Mouse (Mus musculus) embryonic facial prominence, embryonic 14.5 days (tissue): Measurements from ENCODE around the gene Sumo3. TPM values are rescaled to one million over a fixed set of nuclear protein-coding genes. Genes with fewer than 3 reads are reported as not detected.
A peak's percentile ranks its signal among the peaks of the same experiment; 100 is the strongest.

Experiments used
- ATAC-seq: fragments of 200-750 bp; cut with Nextera tagmentation; 2 replicates; pipeline ENCODE4 v1.8.0; 2017; ENCODE audit warnings: low read depth, moderate number of reproducible peaks, moderate TSS enrichment
- DNase-seq: peaks from one replicate; pipeline ENCODE4 v3.0.0-alpha.2; 2015; ENCODE audit warnings: low spot score
- H3K27ac ChIP-seq: fragments of 300-500 bp; sonication (generic); replicated peaks from 2 replicates; pipeline ENCODE4 v1.5.1; 2014; ENCODE audit warnings: low read depth, mild to moderate bottlenecking, low read length, moderate library complexity
- H3K27me3 ChIP-seq: fragments of 300-500 bp; sonication (generic); replicated peaks from 2 replicates; pipeline ENCODE4 v1.6.1; 2014; ENCODE audit warnings: low read length; ENCODE audit not compliant: control insufficient read depth, insufficient read depth
- H3K36me3 ChIP-seq: fragments of 300-500 bp; sonication (generic); 2 replicates; pipeline ENCODE4 v1.6.1; 2014; ENCODE audit warnings: low read length, mixed read lengths; ENCODE audit not compliant: control insufficient read depth, insufficient read depth
- H3K4me1 ChIP-seq: fragments of 300-500 bp; sonication (generic); 2 replicates; pipeline ENCODE4 v1.6.1; 2014; ENCODE audit warnings: antibody characterized with exemption, low read length; ENCODE audit not compliant: control insufficient read depth, insufficient read depth
- H3K4me2 ChIP-seq: fragments of 300-500 bp; sonication (generic); 2 replicates; pipeline ENCODE4 v1.6.1; 2014; ENCODE audit warnings: low read depth, mild to moderate bottlenecking, low read length, moderate library complexity, mixed read lengths
- H3K4me3 ChIP-seq: fragments of 300-500 bp; sonication (generic); 2 replicates; pipeline ENCODE4 v1.5.1; 2014; ENCODE audit warnings: low read depth, mild to moderate bottlenecking, low read length
- H3K9ac ChIP-seq: fragments of 300-500 bp; sonication (generic); 2 replicates; pipeline ENCODE4 v1.6.1; 2014; ENCODE audit warnings: low read depth, mild to moderate bottlenecking, low read length, moderate library complexity, mixed read lengths
- H3K9me3 ChIP-seq: fragments of 300-500 bp; sonication (generic); 2 replicates; pipeline ENCODE4 v1.6.1; 2016; ENCODE audit warnings: low read length; ENCODE audit not compliant: control insufficient read depth
- WGBS: fragments of 180-500 bp; shearing (Covaris S2); extraction: QIAGEN DNeasy Blood & Tissue Kit; methylation state at CpG from one replicate; pipeline ENCODE4 v1.1.7; 2014; 5-methylcytosine and 5-hydroxymethylcytosine counted together
- polyA plus RNA-seq: library from polyadenylated mRNA; unstranded; fragments of >200 nt; fragmentation: Nextera tagmentation; extraction: Ambion mirVana; gene quantifications from 2 replicates; pipeline ENCODE4 v1.2.1, GENCODE M21; 2014

Sumo3 gene
- polyA plus RNA-seq, 1 experiment from 2014 or later, result 261 TPM

- no peaks in the 10 kb centered on the region for H3K27me3 ChIP-seq
- no peak overlapping the region for H3K4me3 ChIP-seq
- H3K9ac ChIP-seq, result no peak overlapping the region
- H3K4me2 ChIP-seq, result no peak overlapping the region
- DNase-seq (peak; percentile 39), ATAC-seq (peak; percentile 65; the same call in 1 of the 2 replicates)
- H3K36me3 ChIP-seq, result no peaks in the 10 kb centered on the region
- no peaks in the 10 kb centered on the region for H3K9me3 ChIP-seq
- H3K27ac ChIP-seq, result no peak overlapping the region; the same call in 1 of the 2 replicates
- H3K4me1 ChIP-seq, result no peaks in the 10 kb centered on the region
- WGBS, result 29% methylated on average over 6 of the region's 6 CpGs
These were observed 35.8 kb upstream of the Sumo3 start for GRCm38 (mm10) chr10:77569973-77570658.

DNA sequence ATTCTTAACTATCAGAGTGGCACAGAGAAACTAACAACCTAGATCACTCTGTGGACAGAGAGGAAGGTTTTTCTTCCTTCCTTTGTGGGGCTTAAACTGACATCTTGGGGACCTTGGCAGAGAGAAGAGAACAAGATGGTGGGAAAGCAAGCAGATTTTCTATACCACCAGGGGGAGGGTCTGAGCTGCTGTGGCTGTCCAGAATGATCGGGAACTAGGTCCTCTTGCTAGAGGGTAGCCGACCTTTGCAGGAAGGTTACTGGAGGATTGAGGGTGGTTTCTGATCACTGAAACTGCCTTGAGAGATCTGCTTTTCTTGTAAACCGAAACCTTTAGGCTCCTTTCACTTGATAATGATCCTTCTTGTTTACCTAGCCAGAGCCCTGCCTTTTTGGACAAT lies 33.7 kb upstream of the Sumo3 start:
- H3K27ac ChIP-seq, result no peak overlapping the region
- WGBS, result 19% methylated on average over 3 of the region's 3 CpGs
- H3K27me3 ChIP-seq, result no peaks in the 10 kb centered on the region
- ATAC-seq, result no peak
- H3K4me3 ChIP-seq, result no peak overlapping the region
- H3K4me1 ChIP-seq, result no peaks in the 10 kb centered on the region
- H3K36me3 ChIP-seq, result no peaks in the 10 kb centered on the region
- no peaks in the 10 kb centered on the region for H3K9me3 ChIP-seq
- no peak overlapping the region for H3K4me2 ChIP-seq
- no peak for DNase-seq
- no peak overlapping the region for H3K9ac ChIP-seq

DNA sequence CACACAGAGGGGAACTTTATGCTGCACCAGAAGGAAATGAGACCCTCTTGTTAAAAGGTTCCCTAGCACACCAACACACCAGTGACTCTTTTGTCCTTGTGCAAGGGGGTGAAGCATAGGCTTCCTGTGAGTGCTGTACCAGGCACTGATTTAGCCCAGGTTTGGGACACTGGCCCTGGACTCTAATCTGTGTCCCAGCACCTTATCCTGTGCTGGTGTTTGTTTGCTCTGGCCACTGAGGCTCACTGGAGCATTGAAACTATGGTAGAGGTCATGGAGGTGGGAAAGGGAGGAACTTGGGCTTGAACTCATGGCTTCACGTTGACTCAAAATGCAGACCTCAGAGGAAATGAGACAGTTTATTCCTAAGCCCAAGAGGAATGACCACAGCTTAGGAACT lies 32.7 kb upstream of the Sumo3 start:
- Histone ChIP-seq H3K9ac (no peak overlapping the region), H3K4me2 (no peak overlapping the region), H3K4me3 (no peak overlapping the region), H3K27ac (no peak overlapping the region), H3K36me3 (no peaks in the 10 kb centered on the region), H3K4me1 (no peaks in the 10 kb centered on the region), H3K9me3 (no peaks in the 10 kb centered on the region), H3K27me3 (no peaks in the 10 kb centered on the region)
- no peak for ATAC-seq
- 68% methylated on average over 1 of the region's 1 CpGs for WGBS
- no peak for DNase-seq

GRCm38 (mm10) chr10:77580027-77580920 lies 25.6 kb upstream of the Sumo3 start:
- Histone ChIP-seq H3K4me2 (no peak overlapping the region), H3K36me3 (no peaks in the 10 kb centered on the region), H3K27me3 (no peaks in the 10 kb centered on the region), H3K4me1 (peaks cover 17% of the 10 kb centered on the region), H3K9ac (no peak overlapping the region), H3K9me3 (no peaks in the 10 kb centered on the region), H3K27ac (no peak overlapping the region), H3K4me3 (no peak overlapping the region)
- 52% methylated on average over 10 of the region's 10 CpGs for WGBS
- no peak for ATAC-seq
- no peak for DNase-seq

DNA sequence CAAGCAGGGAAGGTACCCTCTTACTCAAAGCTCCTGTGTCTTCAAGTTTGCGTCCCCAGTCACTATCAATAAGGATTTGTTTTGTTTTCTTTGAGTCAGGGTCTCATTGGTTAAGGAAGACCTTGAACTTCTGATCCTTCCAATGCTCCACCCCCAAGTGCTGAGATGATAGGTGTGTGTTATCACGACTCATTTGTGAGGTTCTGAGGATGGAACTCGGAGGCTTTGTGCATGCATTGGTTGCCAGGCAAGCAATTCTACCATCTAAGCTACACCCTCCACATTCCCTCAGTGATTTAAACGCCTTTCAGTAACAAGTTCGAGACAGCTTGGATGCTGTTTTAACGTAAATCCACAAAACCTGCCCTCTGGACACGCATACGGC lies 24.9 kb upstream of the Sumo3 start:
- Histone ChIP-seq H3K4me1 (peaks cover 17% of the 10 kb centered on the region), H3K4me2 (peak overlapping the region; percentile 83), H3K27me3 (no peaks in the 10 kb centered on the region), H3K27ac (peak overlapping the region; percentile 49), H3K36me3 (peaks cover 3% of the 10 kb centered on the region; the same call in 1 of the 2 replicates), H3K9ac (peak overlapping the region; percentile 81), H3K4me3 (peak overlapping the region; percentile 75), H3K9me3 (no peaks in the 10 kb centered on the region)
- ATAC-seq (no peak), DNase-seq (no peak)
- WGBS, result 4% methylated on average over 8 of the region's 8 CpGs

- WGBS, result 1% methylated on average over 51 of the region's 64 CpGs
- H3K4me2 ChIP-seq, result peak within 1 kb of the TSS; percentile 83
- peaks cover 6% of the 10 kb centered on the region; the same call in 1 of the 2 replicates for H3K36me3 ChIP-seq
- peak; percentile 99 for ATAC-seq
- H3K9me3 ChIP-seq, result no peaks in the 10 kb centered on the region
- H3K27me3 ChIP-seq, result no peaks in the 10 kb centered on the region
- peak; percentile 99 for DNase-seq
- H3K4me1 ChIP-seq, result peaks cover 17% of the 10 kb centered on the region
- H3K4me3 ChIP-seq, result peak within 1 kb of the TSS; percentile 75
- H3K9ac ChIP-seq, result peak within 1 kb of the TSS; percentile 81
- peak within 1 kb of the TSS; percentile 89 for H3K27ac ChIP-seq
These were observed 24.3 kb upstream of the Sumo3 start, which contains the start of gene Pttg1ip for GRCm38 (mm10) chr10:77581408-77582284. Gene Pttg1ip (plus strand): TSS chr10:77581720.

- peak overlapping the region; percentile 81 for H3K9ac ChIP-seq
- H3K9me3 ChIP-seq, result no peaks in the 10 kb centered on the region
- 3% methylated on average over 8 of the region's 8 CpGs for WGBS
- no peaks in the 10 kb centered on the region for H3K27me3 ChIP-seq
- peak overlapping the region; percentile 83 for H3K4me2 ChIP-seq
- peaks cover 17% of the 10 kb centered on the region for H3K4me1 ChIP-seq
- ATAC-seq (no peak), DNase-seq (no peak)
- peaks cover 11% of the 10 kb centered on the region; the same call in 1 of the 2 replicates for H3K36me3 ChIP-seq
- peak overlapping the region; percentile 75 for H3K4me3 ChIP-seq
- peak overlapping the region; percentile 89; the same call in 1 of the 2 replicates for H3K27ac ChIP-seq
These were observed 23.6 kb upstream of the Sumo3 start for GRCm38 (mm10) chr10:77582285-77582618.

- Histone ChIP-seq H3K36me3 (peaks cover 25% of the 10 kb centered on the region; the same call in 1 of the 2 replicates), H3K9me3 (no peaks in the 10 kb centered on the region), H3K4me2 (no peak overlapping the region), H3K9ac (0 out of 2 replicates have a peak overlapping the region, but pooled peaks have one; percentile 19), H3K27me3 (no peaks in the 10 kb centered on the region), H3K27ac (no peak overlapping the region), H3K4me3 (no peak overlapping the region), H3K4me1 (peaks cover 17% of the 10 kb centered on the region)
- WGBS, result 69% methylated on average over 10 of the region's 10 CpGs
- no peak for ATAC-seq
- DNase-seq, result peak; percentile 30
These were observed 22.0 kb upstream of the Sumo3 start for GRCm38 (mm10) chr10:77583795-77584422.
